Mouse (Mus musculus) E14TG2a.4 (cell line): ENCODE data around the gene Aatf.

Experiments
- H3K27me3 ChIP-seq: 2 replicates; pipeline ENCODE4 v1.6.1; 2014; ENCODE audit warnings: low read length, control low read depth; ENCODE audit not compliant: insufficient read depth
- H3K36me3 ChIP-seq: 2 replicates; pipeline ENCODE4 v1.6.1; 2014; ENCODE audit warnings: low read length, control low read depth; ENCODE audit not compliant: insufficient read depth
- H3K4me1 ChIP-seq: replicated peaks from 2 replicates; pipeline ENCODE4 v1.6.1; 2014; ENCODE audit warnings: low read depth, low read length, control low read depth
- H3K4me3 ChIP-seq: replicated peaks from 2 replicates; pipeline ENCODE4 v1.5.1; 2014; ENCODE audit warnings: mild to moderate bottlenecking, low read length
- H3K9me3 ChIP-seq: 2 replicates; pipeline ENCODE4 v1.6.1; 2014; ENCODE audit warnings: low read length, control low read depth
- CTCF ChIP-seq: conservative IDR thresholded peaks from 2 replicates; pipeline ENCODE4 v1.5.1; 2014; ENCODE audit warnings: low read length
- NANOG ChIP-seq: IDR thresholded peaks from 2 replicates; pipeline ENCODE4 v1.6.1; 2014; ENCODE audit warnings: borderline replicate concordance, low read length, mixed read lengths
- POU5F1 ChIP-seq: IDR thresholded peaks from 2 replicates; pipeline ENCODE4 v1.6.1; 2014; ENCODE audit warnings: low read length, borderline replicate concordance

Aatf gene

GRCm38 (mm10) chr11:84519036-84519435, 5.7 kb upstream of the Aatf start:
- Histone ChIP-seq H3K36me3 (no peaks in the 10 kb centered on the region), H3K9me3 (peaks cover 11% of the 10 kb centered on the region), H3K4me3 (peak overlapping the region; percentile 49; the same call in 1 of the 2 replicates), H3K4me1 (peaks cover 43% of the 10 kb centered on the region), H3K27me3 (peaks cover 96% of the 10 kb centered on the region)
- TF ChIP-seq NANOG = no peak
- no peak for TF ChIP-seq CTCF
- no peak for TF ChIP-seq POU5F1

GRCm38 (mm10) chr11:84518261-84518660, 4.9 kb upstream of the Aatf start:
- Histone ChIP-seq H3K36me3 (no peaks in the 10 kb centered on the region), H3K27me3 (peaks cover 89% of the 10 kb centered on the region), H3K4me1 (peaks cover 39% of the 10 kb centered on the region), H3K9me3 (peaks cover 11% of the 10 kb centered on the region), H3K4me3 (no peak overlapping the region)
- no peak for TF ChIP-seq NANOG
- TF ChIP-seq POU5F1 = no peak
- no peak for TF ChIP-seq CTCF

GRCm38 (mm10) chr11:84517431-84517830, 4.1 kb upstream of the Aatf start:
- peaks cover 81% of the 10 kb centered on the region for H3K27me3 ChIP-seq
- H3K4me1 ChIP-seq = peaks cover 37% of the 10 kb centered on the region
- no peaks in the 10 kb centered on the region for H3K36me3 ChIP-seq
- no peak overlapping the region for H3K4me3 ChIP-seq
- H3K9me3 ChIP-seq = peaks cover 11% of the 10 kb centered on the region
- TF ChIP-seq NANOG (no peak), CTCF (no peak), POU5F1 (no peak)

GRCm38 (mm10) chr11:84516501-84517240, 3.3 kb upstream of the Aatf start:
- TF ChIP-seq CTCF = no peak
- H3K9me3 ChIP-seq = peaks cover 9% of the 10 kb centered on the region

GRCm38 (mm10) chr11:84512031-84512430, 1.3 kb downstream of the Aatf start:
- no peaks in the 10 kb centered on the region; the same call in 1 of the 2 replicates for H3K9me3 ChIP-seq
- TF ChIP-seq CTCF (no peak), POU5F1 (no peak), NANOG (no peak)
- H3K36me3 ChIP-seq = peaks cover 46% of the 10 kb centered on the region
- peak overlapping the region; percentile 90 for H3K4me3 ChIP-seq
- peaks cover 19% of the 10 kb centered on the region for H3K4me1 ChIP-seq
- H3K27me3 ChIP-seq = peaks cover 31% of the 10 kb centered on the region

More at GRCm38 (mm10) chr11:84516501-84517240, 3.3 kb upstream of the Aatf start:
- Histone ChIP-seq H3K4me1 (peaks cover 35% of the 10 kb centered on the region), H3K27me3 (peaks cover 73% of the 10 kb centered on the region), H3K4me3 (no peak overlapping the region), H3K36me3 (peaks cover 6% of the 10 kb centered on the region)

- Histone ChIP-seq H3K27me3 (no peaks in the 10 kb centered on the region), H3K9me3 (no peaks in the 10 kb centered on the region), H3K36me3 (peaks cover 74% of the 10 kb centered on the region), H3K4me1 (no peaks in the 10 kb centered on the region), H3K4me3 (no peak overlapping the region)
- TF ChIP-seq CTCF (peak; percentile 44), POU5F1 (no peak)
Measured at GRCm38 (mm10) chr11:84504296-84504695, 9.0 kb downstream of the Aatf start.

DNA sequence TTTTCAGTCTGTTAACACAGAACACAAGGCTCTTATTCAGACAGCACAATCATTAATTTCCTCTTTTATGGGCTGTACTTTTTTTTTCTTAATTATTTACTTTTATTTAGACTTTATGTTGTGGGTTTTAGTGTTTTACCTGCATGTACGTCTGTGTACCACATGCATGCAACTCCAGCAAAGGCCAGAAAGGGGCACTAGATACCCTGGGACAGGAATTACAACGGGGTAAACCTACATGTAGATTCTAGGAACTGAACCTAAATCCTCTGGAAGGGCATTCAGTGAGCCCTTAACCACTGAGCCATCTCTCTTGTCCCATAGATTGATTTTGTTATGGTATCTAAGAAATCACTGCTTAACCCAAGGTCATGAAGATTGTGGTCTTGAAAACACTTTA, 15.4 kb downstream of the Aatf start:
- no peaks in the 10 kb centered on the region for H3K27me3 ChIP-seq
- no peak overlapping the region for H3K4me3 ChIP-seq
- no peaks in the 10 kb centered on the region for H3K4me1 ChIP-seq
- H3K9me3 ChIP-seq = no peaks in the 10 kb centered on the region
- TF ChIP-seq POU5F1 = no peak
- peak; percentile 25; the same call in 1 of the 2 replicates for TF ChIP-seq CTCF
- peaks cover 62% of the 10 kb centered on the region for H3K36me3 ChIP-seq

GRCm38 (mm10) chr11:84496901-84497300, 16.4 kb downstream of the Aatf start:
- Histone ChIP-seq H3K9me3 (no peaks in the 10 kb centered on the region), H3K4me3 (no peak overlapping the region), H3K4me1 (no peaks in the 10 kb centered on the region), H3K36me3 (peaks cover 63% of the 10 kb centered on the region), H3K27me3 (no peaks in the 10 kb centered on the region)
- no peak for TF ChIP-seq NANOG
- no peak for TF ChIP-seq POU5F1
- no peak for TF ChIP-seq CTCF

GRCm38 (mm10) chr11:84495774-84496173, 17.5 kb downstream of the Aatf start:
- H3K9me3 ChIP-seq = no peaks in the 10 kb centered on the region
- H3K4me3 ChIP-seq = no peak overlapping the region
- H3K27me3 ChIP-seq = no peaks in the 10 kb centered on the region
- TF ChIP-seq NANOG (no peak), CTCF (no peak), POU5F1 (no peak)
- no peaks in the 10 kb centered on the region for H3K4me1 ChIP-seq
- H3K36me3 ChIP-seq = peaks cover 68% of the 10 kb centered on the region
